Mouse (Mus musculus) left cerebral cortex, adult 11 months (tissue): ENCODE measurements at regions not wholly inside any gene's neighbourhood (a gene's known extent, or its start where the extent isn't known, plus 50 kb on each side); places are given as distances from the start of the nearest gene placed in this dataset.

Experiments
- DNase-seq: peaks from one replicate; pipeline ENCODE4 v3.0.0; 2022; ENCODE audit warnings: low spot score

- DNase-seq = no peak
These were observed 342.4 kb upstream of the Kirrel3 start for GRCm38 (mm10) chr9:34143131-34143795.

GRCm38 (mm10) chr9:34155240-34156019, 330.3 kb upstream of the Kirrel3 start:
- DNase-seq = no peak

- peak; percentile 17 for DNase-seq
These were observed 329.1 kb upstream of the Kirrel3 start for GRCm38 (mm10) chr9:34156581-34156980.

- DNase-seq = no peak
These were observed 324.6 kb upstream of the Kirrel3 start for GRCm38 (mm10) chr9:34161119-34161518.

- no peak for DNase-seq
These were observed 299.4 kb upstream of the Kirrel3 start for GRCm38 (mm10) chr9:34186314-34186713.

GRCm38 (mm10) chr9:34192542-34192941, 293.2 kb upstream of the Kirrel3 start:
- no peak for DNase-seq

- DNase-seq = no peak
These were observed 283.4 kb upstream of the Kirrel3 start for GRCm38 (mm10) chr9:34202122-34202941.

- DNase-seq = no peak
These were observed 282.6 kb upstream of the Kirrel3 start for GRCm38 (mm10) chr9:34202942-34203551.

- DNase-seq = no peak
These were observed 281.9 kb upstream of the Kirrel3 start for GRCm38 (mm10) chr9:34203624-34204365.

- DNase-seq = no peak
These were observed 281.2 kb upstream of the Kirrel3 start for GRCm38 (mm10) chr9:34204479-34204878.

- peak; percentile 4 for DNase-seq
These were observed 254.1 kb upstream of the Kirrel3 start for GRCm38 (mm10) chr9:34231561-34231960.

GRCm38 (mm10) chr9:34234734-34235133, 251.0 kb upstream of the Kirrel3 start:
- DNase-seq = no peak

GRCm38 (mm10) chr9:34239531-34239930, 246.2 kb upstream of the Kirrel3 start:
- no peak for DNase-seq

GRCm38 (mm10) chr9:34243674-34244073, 242.0 kb upstream of the Kirrel3 start:
- no peak for DNase-seq

GRCm38 (mm10) chr9:34244576-34244975, 241.1 kb upstream of the Kirrel3 start:
- DNase-seq = no peak

- DNase-seq = no peak
These were observed 232.9 kb upstream of the Kirrel3 start for GRCm38 (mm10) chr9:34252796-34253195.

- no peak for DNase-seq
These were observed 227.2 kb upstream of the Kirrel3 start for GRCm38 (mm10) chr9:34258492-34258891.

- no peak for DNase-seq
These were observed 207.6 kb upstream of the Kirrel3 start for GRCm38 (mm10) chr9:34278068-34278467.

- no peak for DNase-seq
These were observed 206.3 kb upstream of the Kirrel3 start for GRCm38 (mm10) chr9:34279386-34279785.

- DNase-seq = no peak
These were observed 205.8 kb upstream of the Kirrel3 start for GRCm38 (mm10) chr9:34279906-34280305.
